Mouse (Mus musculus): ENCODE data around the gene Nlrp4c. TPM values are rescaled to one million over a fixed set of nuclear protein-coding genes. Genes with fewer than 3 reads are reported as not detected.
"Not testable (repeated sequence)": the region's sequence is repeated elsewhere in the genome, so short reads cannot be mapped to it uniquely, and the experiment has no call there.

Nlrp4c gene
- total RNA-seq (2021), result not detected
- long read RNA-seq, experiment 1, result 0 reads
- long read RNA-seq, experiment 2, result 0 reads

- DNase-seq (ENCODE audit: low spot score in 2 of 2), result no peak
- intact Hi-C loops (cut with DNase I), result no loop called here
Measured at GRCm38 (mm10) chr7:6044861-6045260, at the start of gene Nlrp4c. Nlrp4c (plus strand) TSS chr7:6045161.

GRCm38 (mm10) chr7:6010910-6011309 lies 34.1 kb upstream of the Nlrp4c start, which contains the start of gene Vmn1r65:
Vmn1r65 (minus strand) TSS chr7:6011010.
- no peak for DNase-seq (ENCODE audit: low spot score in 2 of 2)

GRCm38 (mm10) chr7:6119501-6119900 lies 74.5 kb downstream of the Nlrp4c start:
- DNase-seq (ENCODE audit: low spot score in 2 of 2), result no peak
- intact Hi-C loops (cut with DNase I), result no loop called here

More at GRCm38 (mm10) chr7:6010910-6011309, 34.1 kb upstream of the Nlrp4c start, which contains the start of gene Vmn1r65:
- intact Hi-C loops (cut with DNase I), result no loop called here

- intact Hi-C loops (cut with DNase I); DNase-seq (ENCODE audit: low spot score in 2 of 2): not testable (repeated sequence)
Measured at GRCm38 (mm10) chr7:6120104-6120503, 75.1 kb downstream of the Nlrp4c start.

- DNase-seq (ENCODE audit: low spot score in 2 of 2); intact Hi-C loops (cut with DNase I): not testable (repeated sequence)
Measured at GRCm38 (mm10) chr7:6121128-6121527, 76.2 kb downstream of the Nlrp4c start.

- peak; percentile 93 to 94 for DNase-seq (ENCODE audit: low spot score in 2 of 2)
- intact Hi-C loops (cut with DNase I), result loop anchor here (1.0 to 5.0 kb wide), 3 partner anchors 45 to 67 kb away; partner anchors contain the start of gene Zfp444
Measured at GRCm38 (mm10) chr7:6126690-6127448, 81.9 kb downstream of the Nlrp4c start.

GRCm38 (mm10) chr7:6130346-6130745 lies 85.4 kb downstream of the Nlrp4c start:
- no peak for DNase-seq (ENCODE audit: low spot score in 2 of 2)
- intact Hi-C loops (cut with DNase I), result loop anchor here (10.0 kb wide), 1 partner anchor 154 kb away; the partner anchor contains the start of gene Zfp667

- DNase-seq (ENCODE audit: low spot score in 2 of 2), result no peak
- intact Hi-C loops (cut with DNase I), result loop anchor here (10.0 kb wide), 1 partner anchor 152 kb away; the partner anchor contains the start of gene Zfp667
Measured at GRCm38 (mm10) chr7:6132646-6133045, 87.7 kb downstream of the Nlrp4c start.

GRCm38 (mm10) chr7:6136497-6136896 lies 91.5 kb downstream of the Nlrp4c start:
- intact Hi-C loops (cut with DNase I), result loop anchor here (10.0 kb wide), 1 partner anchor 148 kb away; the partner anchor contains the start of gene Zfp667
- no peak for DNase-seq (ENCODE audit: low spot score in 2 of 2)

GRCm38 (mm10) chr7:6139295-6139694 lies 94.3 kb downstream of the Nlrp4c start:
- intact Hi-C loops (cut with DNase I), result loop anchor here (10.0 kb wide), 1 partner anchor 146 kb away; the partner anchor contains the start of gene Zfp667
- no peak for DNase-seq (ENCODE audit: low spot score in 2 of 2)

GRCm38 (mm10) chr7:6143991-6144531 lies 99.1 kb downstream of the Nlrp4c start:
- peak in 1 of 2 experiments; percentile 56 for DNase-seq (ENCODE audit: low spot score in 2 of 2)
- intact Hi-C loops (cut with DNase I), result no loop called here

GRCm38 (mm10) chr7:6145423-6146188 lies 100.6 kb downstream of the Nlrp4c start:
- intact Hi-C loops (cut with DNase I), result no loop called here
- peak in 1 of 2 experiments; percentile 58 for DNase-seq (ENCODE audit: low spot score in 2 of 2)

GRCm38 (mm10) chr7:6146194-6146981 lies 101.4 kb downstream of the Nlrp4c start:
- intact Hi-C loops (cut with DNase I), result no loop called here
- no peak for DNase-seq (ENCODE audit: low spot score in 2 of 2)

- intact Hi-C loops (cut with DNase I), result no loop called here
- no peak for DNase-seq (ENCODE audit: low spot score in 2 of 2)
Measured at GRCm38 (mm10) chr7:6146982-6147325, 102.0 kb downstream of the Nlrp4c start.

- DNase-seq (ENCODE audit: low spot score in 2 of 2), result no peak
- intact Hi-C loops (cut with DNase I), result no loop called here
Measured at GRCm38 (mm10) chr7:6147688-6148087, 102.7 kb downstream of the Nlrp4c start.

GRCm38 (mm10) chr7:6151266-6151665 lies 106.3 kb downstream of the Nlrp4c start:
- intact Hi-C loops (cut with DNase I), result no loop called here
- no peak for DNase-seq (ENCODE audit: low spot score in 2 of 2)

GRCm38 (mm10) chr7:6152036-6152435 lies 107.1 kb downstream of the Nlrp4c start:
- intact Hi-C loops (cut with DNase I), result no loop called here
- no peak for DNase-seq (ENCODE audit: low spot score in 2 of 2)

GRCm38 (mm10) chr7:6153131-6153530 lies 108.2 kb downstream of the Nlrp4c start:
- no peak for DNase-seq (ENCODE audit: low spot score in 2 of 2)
- intact Hi-C loops (cut with DNase I), result no loop called here

GRCm38 (mm10) chr7:6154164-6154563 lies 109.2 kb downstream of the Nlrp4c start:
- intact Hi-C loops (cut with DNase I), result no loop called here
- DNase-seq (ENCODE audit: low spot score in 2 of 2), result no peak
